14 mouse cellular contexts compared by ENCODE assay signal in the genomic region with DNA sequence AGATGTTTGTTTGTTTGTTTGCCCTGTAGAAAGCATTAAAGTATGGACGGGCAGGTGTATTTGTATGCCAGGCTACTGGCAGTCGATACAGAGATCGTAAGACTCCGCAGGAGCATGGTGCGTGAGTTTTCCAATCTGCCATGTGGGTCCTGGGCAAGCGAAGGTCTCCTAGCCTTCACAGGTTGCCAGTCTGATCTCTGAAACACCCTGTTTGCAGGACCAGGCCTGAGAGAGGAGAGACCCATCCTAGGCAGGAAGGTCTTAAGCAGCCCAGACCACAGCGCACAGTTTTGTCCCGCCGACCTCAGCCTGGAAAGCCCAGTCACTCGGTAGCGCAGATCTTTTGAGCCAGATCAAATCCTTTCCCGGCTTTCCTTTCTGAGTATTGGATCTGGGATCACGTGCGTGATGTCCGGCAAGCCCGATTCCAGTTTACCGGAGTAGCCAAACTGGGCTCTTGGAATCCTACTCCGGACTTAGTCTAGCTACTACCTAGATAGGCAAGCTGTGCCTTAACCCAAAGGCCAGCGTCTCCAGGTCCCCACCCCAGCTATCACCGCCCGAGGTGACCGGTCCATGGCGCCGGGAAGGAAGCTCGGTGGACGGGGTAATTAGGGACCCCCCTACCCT. TPM values are rescaled to one million over a fixed set of nuclear protein-coding genes. Genes with fewer than 3 reads are reported as not detected.
A peak's percentile ranks its signal among the peaks of the same experiment; 100 is the strongest.
DNase-seq lines count a peak whose midpoint lies in the region; ATAC-seq and TF ChIP-seq lines count a peak whose summit lies in the region.
"Had no signal": no experiment of that assay in that cellular context is flagged by ENCODE, and none has a peak within 500 bp of the region (broad histone marks: within the 10 kb centered on the region; RNA-seq: fewer than 3 reads in every experiment).

No protein-coding gene starts in this region.

- H3K4me1 ChIP-seq in heart, postnatal 0 days (ENCODE audit: control insufficient read depth, insufficient read depth) = no peaks in the 10 kb centered on the region
- H3K4me1 ChIP-seq in forebrain, embryonic 13.5 days = peaks cover 21% of the 10 kb centered on the region
- H3K4me1 ChIP-seq in midbrain, embryonic 13.5 days (replicated peaks) = peaks cover 34% of the 10 kb centered on the region

- 8% methylated on average over 26 of the region's 26 CpGs for WGBS in heart, postnatal 0 days
- WGBS in forebrain, embryonic 13.5 days = 1% methylated on average over 26 of the region's 26 CpGs
- WGBS in midbrain, embryonic 13.5 days = 3% methylated on average over 26 of the region's 26 CpGs

- H3K4me3 ChIP-seq in heart, postnatal 0 days (ENCODE audit: low read depth, low read length) = peak overlapping the region; percentile 8; the same call in 1 of the 2 replicates
- H3K4me3 ChIP-seq in forebrain, embryonic 13.5 days = no peak overlapping the region
- 0 out of 2 replicates have a peak overlapping the region, but pooled peaks have one; percentile 11 for H3K4me3 ChIP-seq in midbrain, embryonic 13.5 days (replicated peaks)

- H3K27ac ChIP-seq in heart, postnatal 0 days (ENCODE audit: low read depth) = no peak overlapping the region
- H3K27ac ChIP-seq in forebrain, embryonic 13.5 days = no peak overlapping the region; the same call in 1 of the 2 replicates
- no peak overlapping the region for H3K27ac ChIP-seq in midbrain, embryonic 13.5 days
- H3K27ac ChIP-seq: liver, embryonic 14.5 days had no signal

- H3K9me3 ChIP-seq in heart, postnatal 0 days (replicated peaks; ENCODE audit: control insufficient read depth, low read length) = no peaks in the 10 kb centered on the region
- no peaks in the 10 kb centered on the region for H3K9me3 ChIP-seq in forebrain, embryonic 13.5 days (replicated peaks)
- no peaks in the 10 kb centered on the region for H3K9me3 ChIP-seq in midbrain, embryonic 13.5 days

- no peak for DNase-seq in heart, postnatal 0 days (ENCODE audit: low spot score)
- no peak for DNase-seq in heart, postnatal 14 days
- DNase-seq in embryo, embryonic 10 days (ENCODE audit: low spot score) = peak; percentile 57
- DNase-seq: adrenal gland, adult 8-10 months; kidney, postnatal 25 days; right cerebral cortex, postnatal 4 days; thymus, postnatal 25 days had no signal

- intact Hi-C loops in heart, postnatal 14 days (cut with DNase I) = no loop called here

- H3K27me3 ChIP-seq in heart, postnatal 0 days (ENCODE audit: control insufficient read depth, insufficient read depth, low read length) = peaks cover 97% of the 10 kb centered on the region
- peaks cover 99% of the 10 kb centered on the region for H3K27me3 ChIP-seq in forebrain, embryonic 13.5 days
- peaks cover 99% of the 10 kb centered on the region for H3K27me3 ChIP-seq in midbrain, embryonic 13.5 days

- no peak for TF ChIP-seq CTCF in heart, postnatal 0 days (IDR thresholded peaks at IDR 0.05; ENCODE audit: low read depth)

- peak overlapping the region; percentile 35 for H3K4me2 ChIP-seq in heart, postnatal 0 days (ENCODE audit: low read depth, low read length)
- H3K4me2 ChIP-seq in forebrain, embryonic 13.5 days = peak overlapping the region; percentile 27
- H3K4me2 ChIP-seq in midbrain, embryonic 13.5 days (replicated peaks) = peak overlapping the region; percentile 27

- H3K36me3 ChIP-seq in heart, postnatal 0 days (replicated peaks; ENCODE audit: control insufficient read depth, insufficient read depth, low read length) = no peaks in the 10 kb centered on the region
- H3K36me3 ChIP-seq in forebrain, embryonic 13.5 days (ENCODE audit: poor library complexity, severe bottlenecking) = no peaks in the 10 kb centered on the region
- H3K36me3 ChIP-seq in midbrain, embryonic 13.5 days = no peaks in the 10 kb centered on the region
- H3K36me3 ChIP-seq: G1E had no signal

- H3K9ac ChIP-seq in heart, postnatal 0 days (replicated peaks; ENCODE audit: low read depth, low read length) = no peak overlapping the region
- H3K9ac ChIP-seq in forebrain, embryonic 13.5 days = no peak overlapping the region
- H3K9ac ChIP-seq in midbrain, embryonic 13.5 days (replicated peaks) = no peak overlapping the region
- H3K9ac ChIP-seq: liver, embryonic 14.5 days had no signal

- ATAC-seq in heart, postnatal 0 days (ENCODE audit: insufficient read depth, low read depth) = no peak
- ATAC-seq in forebrain, embryonic 13.5 days = no peak
- no peak for ATAC-seq in midbrain, embryonic 13.5 days
- ATAC-seq in monocyte, adult 5-6 weeks (replicated peaks; ENCODE audit: insufficient number of reproducible peaks, low FRiP score, low TSS enrichment, poor library complexity, severe bottlenecking) = no peak
- ATAC-seq in cerebellum, adult (ENCODE audit: insufficient number of reproducible peaks, low FRiP score, low TSS enrichment) = no peak

- TF ChIP-seq EP300 in heart, postnatal 0 days (IDR thresholded peaks at IDR 0.05; ENCODE audit: low read depth) = no peak

RNA-seq across cellular contexts. Expression of a gene that starts 7.6 kb away (rescaled TPM):
- 0.92 and 0.97 TPM in 2 replicates for total RNA-seq in heart, postnatal 0 days (2014; rRNA removed; ENCODE audit: low replicate concordance)
- 1.1 and 1.4 TPM in 2 replicates for polyA plus RNA-seq in heart, postnatal 0 days (2015; fragmentation: Nextera tagmentation; extraction: Ambion mirVana)
- total RNA-seq in heart, postnatal 14 days (2021) = under 1 TPM; 0.65 to 0.71 TPM
- polyA plus RNA-seq in forebrain, embryonic 13.5 days (2015; fragmentation: Nextera tagmentation; extraction: Ambion mirVana) = 1.2 and 1.8 TPM in 2 replicates
- polyA plus RNA-seq in midbrain, embryonic 13.5 days (2015; fragmentation: Nextera tagmentation; extraction: Ambion mirVana) = 1.6 TPM in 2 replicates
- total RNA-seq in monocyte, adult 5-6 weeks (2017) = not detected in 3 replicates
- total RNA-seq: gastrocnemius, adult 18-20 months had no signal
- polyA plus RNA-seq: G1E had no signal
